Mouse (Mus musculus) heart, postnatal 0 days (tissue): ENCODE measurements at regions not wholly inside any gene's neighbourhood (a gene's known extent, or its start where the extent isn't known, plus 50 kb on each side); places are given as distances from the start of the nearest gene placed in this dataset.

ENCODE experiments used
- ATAC-seq: fragments of 200-750 bp; cut with Nextera tagmentation; 2 replicates; pipeline ENCODE4 v1.8.0; 2017; ENCODE audit warnings: low read depth, moderate number of reproducible peaks, moderate library complexity; ENCODE audit not compliant: insufficient read depth
- DNase-seq: peaks from one replicate; pipeline ENCODE4 v3.0.0-alpha.2; 2016; ENCODE audit warnings: low spot score
- H3K27ac ChIP-seq: fragments of 300-500 bp; sonication (generic); 2 replicates; pipeline ENCODE4 v1.5.1; 2014; ENCODE audit warnings: low read depth, mild to moderate bottlenecking
- H3K27me3 ChIP-seq: fragments of 300-500 bp; sonication (generic); 2 replicates; pipeline ENCODE4 v1.6.1; 2014; ENCODE audit warnings: low read length, mixed read lengths; ENCODE audit not compliant: control insufficient read depth, insufficient read depth
- H3K36me3 ChIP-seq: fragments of 300-500 bp; sonication (generic); replicated peaks from 2 replicates; pipeline ENCODE4 v1.6.1; 2014; ENCODE audit warnings: low read length, mixed read lengths; ENCODE audit not compliant: control insufficient read depth, insufficient read depth
- H3K4me1 ChIP-seq: fragments of 300-500 bp; sonication (generic); 2 replicates; pipeline ENCODE4 v1.6.1; 2014; ENCODE audit warnings: antibody characterized with exemption; ENCODE audit not compliant: control insufficient read depth, insufficient read depth
- H3K4me2 ChIP-seq: fragments of 300-500 bp; sonication (generic); 2 replicates; pipeline ENCODE4 v1.6.1; 2014; ENCODE audit warnings: low read depth, mild to moderate bottlenecking, low read length, moderate library complexity
- H3K4me3 ChIP-seq: fragments of 300-500 bp; sonication (generic); 2 replicates; pipeline ENCODE4 v1.5.1; 2014; ENCODE audit warnings: low read depth, low read length
- H3K9ac ChIP-seq: fragments of 300-500 bp; sonication (generic); replicated peaks from 2 replicates; pipeline ENCODE4 v1.6.1; 2014; ENCODE audit warnings: low read depth, low read length, mixed read lengths
- H3K9me3 ChIP-seq: fragments of 300-500 bp; sonication (generic); replicated peaks from 2 replicates; pipeline ENCODE4 v1.6.1; 2016; ENCODE audit warnings: low read length; ENCODE audit not compliant: control insufficient read depth
- CTCF ChIP-seq: IDR thresholded peaks from 2 replicates; pipeline ENCODE4 v1.5.1; 2016; ENCODE audit warnings: antibody characterized with exemption, control low read depth, low read depth
- EP300 ChIP-seq: IDR thresholded peaks from 2 replicates; pipeline ENCODE4 v1.6.1; 2016; ENCODE audit warnings: antibody characterized with exemption, low read depth
- WGBS: fragments of 180-500 bp; shearing (Covaris S2); extraction: QIAGEN DNeasy Blood & Tissue Kit; methylation state at CpG from one replicate; pipeline ENCODE4 v1.1.7; 2014; 5-methylcytosine and 5-hydroxymethylcytosine counted together

- 81% methylated on average over 5 of the region's 5 CpGs for WGBS
- DNase-seq = no peak
- Histone ChIP-seq H3K36me3 (no peaks in the 10 kb centered on the region), H3K9me3 (no peaks in the 10 kb centered on the region), H3K4me1 (no peaks in the 10 kb centered on the region), H3K4me2 (no peak overlapping the region), H3K9ac (no peak overlapping the region), H3K27ac (no peak overlapping the region), H3K27me3 (no peaks in the 10 kb centered on the region), H3K4me3 (no peak overlapping the region)
- TF ChIP-seq CTCF = no peak
- TF ChIP-seq EP300 = no peak
- no peak for ATAC-seq
These were observed 141.7 kb downstream of the Gm11011 start for GRCm38 (mm10) chr2:169445877-169446276.

GRCm38 (mm10) chr2:169445371-169445770 is 142.2 kb downstream of the Gm11011 start:
- no peaks in the 10 kb centered on the region for H3K27me3 ChIP-seq
- TF ChIP-seq CTCF (no peak), EP300 (no peak)
- no peak for ATAC-seq
- H3K36me3 ChIP-seq = no peaks in the 10 kb centered on the region
- H3K4me2 ChIP-seq = no peak overlapping the region
- no peaks in the 10 kb centered on the region for H3K4me1 ChIP-seq
- 87% methylated on average over 12 of the region's 12 CpGs for WGBS
- DNase-seq = no peak
- H3K9ac ChIP-seq = no peak overlapping the region
- no peak overlapping the region for H3K27ac ChIP-seq
- no peaks in the 10 kb centered on the region for H3K9me3 ChIP-seq
- no peak overlapping the region for H3K4me3 ChIP-seq

DNA sequence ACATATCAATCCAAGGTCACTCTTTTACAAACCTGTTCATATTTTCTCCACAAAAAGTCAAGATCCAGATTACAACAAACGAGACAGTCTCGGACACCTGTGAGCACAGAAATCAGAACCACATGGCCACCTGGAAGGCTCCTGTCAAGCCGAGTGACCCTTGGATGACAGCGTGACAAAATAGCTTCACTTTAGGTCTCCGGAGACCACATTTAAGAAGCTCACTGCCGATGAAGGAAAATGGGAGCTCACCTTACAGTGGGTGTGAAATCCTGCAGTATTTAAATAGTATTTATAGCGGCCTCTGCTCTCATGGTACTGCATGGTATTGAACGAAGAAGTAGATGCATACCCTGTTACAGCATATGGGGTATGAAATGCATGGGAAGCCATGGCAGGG is 144.3 kb downstream of the Gm11011 start:
- Histone ChIP-seq H3K4me3 (no peak overlapping the region), H3K27me3 (no peaks in the 10 kb centered on the region), H3K4me2 (no peak overlapping the region), H3K9ac (no peak overlapping the region), H3K4me1 (no peaks in the 10 kb centered on the region), H3K9me3 (no peaks in the 10 kb centered on the region), H3K27ac (no peak overlapping the region), H3K36me3 (no peaks in the 10 kb centered on the region)
- ATAC-seq = no peak
- TF ChIP-seq EP300 = no peak
- TF ChIP-seq CTCF = no peak
- DNase-seq = no peak
- 79% methylated on average over 8 of the region's 8 CpGs for WGBS

DNA sequence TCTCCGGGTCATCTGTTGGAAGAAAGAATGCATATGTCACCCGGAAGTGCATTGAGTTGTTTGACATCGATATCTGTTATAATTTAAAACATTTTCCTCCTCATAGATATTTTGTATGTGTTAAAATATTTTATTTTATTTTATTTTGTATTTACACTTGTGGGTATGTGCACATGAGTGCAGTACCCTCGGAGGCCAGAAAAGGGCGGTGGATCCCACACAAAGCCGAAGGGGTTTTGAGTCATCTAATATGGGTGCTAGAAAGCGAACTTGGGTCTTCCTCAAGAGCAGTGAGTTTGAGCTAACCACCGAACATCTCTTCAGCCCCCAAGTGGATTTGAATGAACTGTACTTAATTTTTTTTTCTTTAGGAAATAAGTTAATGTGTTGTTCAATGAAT is 156.0 kb downstream of the Gm11011 start:
- DNase-seq (no peak), ATAC-seq (no peak)
- 91% methylated on average over 8 of the region's 8 CpGs for whole genome bisulfite sequencing
- no peak for TF ChIP-seq EP300
- TF ChIP-seq CTCF = no peak
- H3K9ac ChIP-seq = no peak overlapping the region
- no peak overlapping the region for H3K4me3 ChIP-seq
- H3K4me2 ChIP-seq = no peak overlapping the region
- no peak overlapping the region for H3K27ac ChIP-seq
- no peaks in the 10 kb centered on the region for H3K4me1 ChIP-seq
- H3K27me3 ChIP-seq = no peaks in the 10 kb centered on the region
- no peaks in the 10 kb centered on the region for H3K36me3 ChIP-seq
- H3K9me3 ChIP-seq = no peaks in the 10 kb centered on the region

DNA sequence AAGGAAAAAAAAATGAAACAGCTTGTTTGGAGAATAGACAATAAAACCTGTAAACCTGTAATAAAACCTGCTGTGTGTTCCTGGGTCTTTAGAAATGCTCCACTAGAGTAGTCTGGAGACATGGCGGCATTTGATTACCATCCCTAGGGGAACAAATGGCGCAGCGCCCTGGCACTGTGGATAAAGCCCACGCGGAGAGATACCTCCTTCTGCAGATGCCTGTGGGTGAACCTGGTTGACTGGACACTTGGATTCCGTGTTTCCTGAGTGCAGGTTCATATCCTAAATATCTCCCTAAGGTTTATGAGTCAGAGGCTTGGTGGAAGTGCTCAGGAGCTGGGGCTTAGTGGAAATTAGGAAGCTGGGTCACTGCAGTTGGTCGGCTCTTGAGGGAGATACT is 158.1 kb downstream of the Gm11011 start:
- no peaks in the 10 kb centered on the region for H3K4me1 ChIP-seq
- ATAC-seq = no peak
- no peaks in the 10 kb centered on the region for H3K9me3 ChIP-seq
- H3K4me3 ChIP-seq = no peak overlapping the region
- TF ChIP-seq CTCF (no peak), EP300 (no peak)
- no peak overlapping the region for H3K27ac ChIP-seq
- 82% methylated on average over 7 of the region's 7 CpGs for WGBS
- H3K4me2 ChIP-seq = no peak overlapping the region
- no peaks in the 10 kb centered on the region for H3K36me3 ChIP-seq
- no peak overlapping the region for H3K9ac ChIP-seq
- no peaks in the 10 kb centered on the region for H3K27me3 ChIP-seq
- DNase-seq = no peak

GRCm38 (mm10) chr2:169424166-169424920 is 163.2 kb downstream of the Gm11011 start:
- no peak for ATAC-seq
- no peaks in the 10 kb centered on the region for H3K4me1 ChIP-seq
- TF ChIP-seq CTCF (no peak), EP300 (no peak)
- no peaks in the 10 kb centered on the region for H3K36me3 ChIP-seq
- DNase-seq = no peak
- no peak overlapping the region for H3K4me3 ChIP-seq
- H3K4me2 ChIP-seq = no peak overlapping the region
- WGBS = 71% methylated on average over 12 of the region's 12 CpGs
- no peak overlapping the region for H3K9ac ChIP-seq
- no peaks in the 10 kb centered on the region for H3K27me3 ChIP-seq
- no peak overlapping the region for H3K27ac ChIP-seq
- no peaks in the 10 kb centered on the region for H3K9me3 ChIP-seq
